Mouse (Mus musculus) 3134 (cell line): ENCODE measurements around the gene Foxj1.
A peak's percentile ranks its signal among the peaks of the same experiment; 100 is the strongest.

Experiments
- DNase-seq: peaks from one replicate; pipeline ENCODE4 v3.0.0-alpha.2; 2011; ENCODE audit warnings: low spot score; ENCODE audit not compliant: insufficient read length; ENCODE audit errors: extremely low read depth

The Foxj1 gene

GRCm38 (mm10) chr11:116347012-116347411 is 11.8 kb upstream of the Foxj1 start:
- DNase-seq, result no peak

GRCm38 (mm10) chr11:116342069-116342791 is 7.0 kb upstream of the Foxj1 start:
- no peak for DNase-seq

- DNase-seq, result no peak
Observed at GRCm38 (mm10) chr11:116337531-116337930, 2.3 kb upstream of the Foxj1 start.

- DNase-seq, result no peak
Observed at GRCm38 (mm10) chr11:116337000-116337399, 1.8 kb upstream of the Foxj1 start.

- DNase-seq, result no peak
Observed at GRCm38 (mm10) chr11:116336393-116336792, 1.2 kb upstream of the Foxj1 start.

- DNase-seq, result no peak
Observed at GRCm38 (mm10) chr11:116334417-116334782, 799 bp downstream of the Foxj1 start.

GRCm38 (mm10) chr11:116333526-116334416 is 1.4 kb downstream of the Foxj1 start:
- no peak for DNase-seq

- DNase-seq, result no peak
Observed at GRCm38 (mm10) chr11:116332983-116333270, 2.3 kb downstream of the Foxj1 start.

GRCm38 (mm10) chr11:116332232-116332982 is 2.8 kb downstream of the Foxj1 start:
- no peak for DNase-seq

- DNase-seq, result no peak
Observed at GRCm38 (mm10) chr11:116330211-116330518, 5.0 kb downstream of the Foxj1 start.

GRCm38 (mm10) chr11:116329314-116330210 is 5.6 kb downstream of the Foxj1 start:
- DNase-seq, result no peak

GRCm38 (mm10) chr11:116326963-116327603 is 8.1 kb downstream of the Foxj1 start:
- DNase-seq, result no peak

- DNase-seq, result peak; percentile 85
Observed at GRCm38 (mm10) chr11:116318719-116319659, 16.2 kb downstream of the Foxj1 start.

- no peak for DNase-seq
Observed at GRCm38 (mm10) chr11:116312359-116312758, 22.8 kb downstream of the Foxj1 start.

- no peak for DNase-seq
Observed at GRCm38 (mm10) chr11:116311169-116311568, 24.0 kb downstream of the Foxj1 start.

GRCm38 (mm10) chr11:116309601-116310000 is 25.6 kb downstream of the Foxj1 start:
- DNase-seq, result no peak

GRCm38 (mm10) chr11:116307762-116308531 is 27.3 kb downstream of the Foxj1 start:
- no peak for DNase-seq

- no peak for DNase-seq
Observed at GRCm38 (mm10) chr11:116307019-116307725, 28.0 kb downstream of the Foxj1 start, which contains the start of gene Exoc7. Gene Exoc7 (minus strand): TSS chr11:116307233.
